Mouse (Mus musculus) embryonic facial prominence, embryonic 11.5 days (tissue): ENCODE results near the gene Tacc3. TPM values are rescaled to one million over a fixed set of nuclear protein-coding genes. Genes with fewer than 3 reads are reported as not detected.
A peak's percentile ranks its signal among the peaks of the same experiment; 100 is the strongest.

Experiments used
- ATAC-seq: fragments of 200-750 bp; cut with Nextera tagmentation; replicated peaks from 2 replicates; pipeline ENCODE4 v1.8.0; 2017; ENCODE audit warnings: low read depth; ENCODE audit not compliant: insufficient number of reproducible peaks, low FRiP score, low TSS enrichment
- DNase-seq: peaks from one replicate; pipeline ENCODE4 v3.0.0-alpha.2; 2015; ENCODE audit warnings: low spot score
- H3K27ac ChIP-seq: fragments of 300-500 bp; sonication (generic); replicated peaks from 2 replicates; pipeline ENCODE4 v1.5.1; 2014; ENCODE audit warnings: mild to moderate bottlenecking, low read depth, low read length, control low read depth
- H3K27me3 ChIP-seq: fragments of 300-500 bp; sonication (generic); 2 replicates; pipeline ENCODE4 v1.6.1; 2014; ENCODE audit warnings: mild to moderate bottlenecking, low read length, moderate library complexity, mixed read lengths; ENCODE audit not compliant: control insufficient read depth, insufficient read depth
- H3K36me3 ChIP-seq: fragments of 300-500 bp; sonication (generic); replicated peaks from 2 replicates; pipeline ENCODE4 v1.6.1; 2014; ENCODE audit warnings: low read depth, mild to moderate bottlenecking, low read length, moderate library complexity, mixed read lengths; ENCODE audit not compliant: control insufficient read depth, insufficient read depth
- H3K4me1 ChIP-seq: fragments of 300-500 bp; sonication (generic); 2 replicates; pipeline ENCODE4 v1.6.1; 2014; ENCODE audit warnings: low read length, mixed read lengths; ENCODE audit not compliant: control insufficient read depth, insufficient read depth
- H3K4me2 ChIP-seq: fragments of 300-500 bp; sonication (generic); 2 replicates; pipeline ENCODE4 v1.6.1; 2014; ENCODE audit warnings: low read depth, mild to moderate bottlenecking, control low read depth, low read length, moderate library complexity
- H3K4me3 ChIP-seq: fragments of 300-500 bp; sonication (generic); 2 replicates; pipeline ENCODE4 v1.5.1; 2014; ENCODE audit warnings: low read depth, low read length, control low read depth
- H3K9ac ChIP-seq: fragments of 300-500 bp; sonication (generic); replicated peaks from 2 replicates; pipeline ENCODE4 v1.6.1; 2014; ENCODE audit warnings: mild to moderate bottlenecking, control low read depth, low read length
- H3K9me3 ChIP-seq: fragments of 300-500 bp; sonication (generic); replicated peaks from 2 replicates; pipeline ENCODE4 v1.6.1; 2016; ENCODE audit warnings: mild to moderate bottlenecking, low read length, inconsistent platforms, mixed read lengths; ENCODE audit not compliant: control insufficient read depth
- WGBS: fragments of 180-500 bp; shearing (Covaris S2); extraction: QIAGEN DNeasy Blood & Tissue Kit; methylation state at CpG from one replicate; pipeline ENCODE4 v1.1.7; 2014; 5-methylcytosine and 5-hydroxymethylcytosine counted together
- polyA plus RNA-seq: library from polyadenylated mRNA; unstranded; fragments of >200 nt; fragmentation: Nextera tagmentation; extraction: Ambion mirVana; gene quantifications from 2 replicates; pipeline ENCODE4 v1.2.1, GENCODE M21; 2014

The Tacc3 gene
- polyA plus RNA-seq, 1 experiment from 2014 or later: 328 TPM

GRCm38 (mm10) chr5:33657251-33657786 is 609 bp upstream of the Tacc3 start:
- under 1% methylated on average over 32 of the region's 32 CpGs for WGBS
- Histone ChIP-seq H3K9ac (peak overlapping the region; percentile 70), H3K27me3 (no peaks in the 10 kb centered on the region), H3K27ac (0 out of 2 replicates have a peak overlapping the region, but pooled peaks have one; percentile 5), H3K4me1 (0 out of 2 replicates have a peak, but pooled peaks cover 2% of the 10 kb centered on the region), H3K36me3 (peaks cover 7% of the 10 kb centered on the region), H3K4me3 (peak overlapping the region; percentile 82), H3K4me2 (peak overlapping the region; percentile 83), H3K9me3 (no peaks in the 10 kb centered on the region)
- peak; percentile 20 for ATAC-seq
- no peak for DNase-seq

DNA sequence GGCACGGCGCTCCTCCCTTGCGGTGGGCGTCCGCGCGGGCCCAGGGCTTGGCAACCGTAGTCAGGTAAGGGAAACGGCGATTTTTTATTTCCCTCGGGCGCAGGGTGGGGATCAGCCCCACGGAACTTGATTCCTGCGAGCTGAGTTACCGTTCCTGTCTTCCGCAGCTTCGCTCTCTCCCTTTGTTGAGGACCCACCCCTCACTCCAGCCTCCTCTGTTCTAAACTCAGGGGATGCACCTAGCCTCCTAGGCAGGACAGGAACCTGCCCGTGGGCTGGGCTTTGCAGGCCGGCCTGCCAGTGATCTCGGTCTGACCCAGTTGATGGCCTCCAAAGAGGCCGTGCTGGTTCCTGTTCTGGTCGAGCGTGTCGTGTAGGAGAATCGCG is 729 bp downstream of the Tacc3 start:
- 0% methylated on average over 26 of the region's 26 CpGs for WGBS
- no peaks in the 10 kb centered on the region for H3K27me3 ChIP-seq
- peak overlapping the region; percentile 74 for H3K4me2 ChIP-seq
- peak overlapping the region; percentile 63 for H3K27ac ChIP-seq
- DNase-seq (no peak), ATAC-seq (peak; percentile 10; the same call in 1 of the 2 replicates)
- H3K36me3 ChIP-seq: peaks cover 7% of the 10 kb centered on the region
- H3K4me1 ChIP-seq: 0 out of 2 replicates have a peak, but pooled peaks cover 2% of the 10 kb centered on the region
- peak overlapping the region; percentile 83 for H3K9ac ChIP-seq
- H3K9me3 ChIP-seq: no peaks in the 10 kb centered on the region
- peak overlapping the region; percentile 82 for H3K4me3 ChIP-seq

DNA sequence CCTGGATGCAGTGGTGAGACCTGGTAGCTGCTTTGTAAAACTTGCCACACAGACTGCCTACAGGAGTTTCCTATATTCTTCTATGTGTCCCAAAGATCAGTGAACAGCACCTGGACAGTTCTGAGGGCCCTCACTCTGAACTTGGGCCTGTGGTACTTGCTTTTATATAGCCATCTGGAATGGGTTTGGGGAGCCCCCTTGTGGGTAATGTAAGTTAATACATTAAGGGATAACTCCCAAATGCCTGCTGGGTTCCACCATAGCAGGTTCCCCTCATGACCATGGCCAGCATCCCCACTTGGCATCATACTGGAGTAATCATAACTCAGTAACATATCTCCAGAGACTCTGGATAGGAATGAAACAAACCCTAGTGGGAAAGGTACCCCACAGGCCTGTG is 10.3 kb downstream of the Tacc3 start:
- DNase-seq (peak; percentile 51), ATAC-seq (no peak)
- no peak overlapping the region for H3K9ac ChIP-seq
- H3K9me3 ChIP-seq: no peaks in the 10 kb centered on the region
- no peak overlapping the region for H3K4me3 ChIP-seq
- H3K27ac ChIP-seq: no peak overlapping the region
- no peaks in the 10 kb centered on the region for H3K4me1 ChIP-seq
- no peak overlapping the region for H3K4me2 ChIP-seq
- H3K36me3 ChIP-seq: peaks cover 12% of the 10 kb centered on the region
- H3K27me3 ChIP-seq: no peaks in the 10 kb centered on the region

- Histone ChIP-seq H3K27me3 (no peaks in the 10 kb centered on the region), H3K9ac (no peak overlapping the region), H3K4me1 (no peaks in the 10 kb centered on the region), H3K4me2 (no peak overlapping the region), H3K36me3 (peaks cover 10% of the 10 kb centered on the region), H3K4me3 (no peak overlapping the region), H3K9me3 (no peaks in the 10 kb centered on the region), H3K27ac (no peak overlapping the region)
- ATAC-seq: no peak
- WGBS: 84% methylated on average over 5 of the region's 5 CpGs
- DNase-seq: no peak
Observed at GRCm38 (mm10) chr5:33671659-33672058, 13.7 kb downstream of the Tacc3 start.

DNA sequence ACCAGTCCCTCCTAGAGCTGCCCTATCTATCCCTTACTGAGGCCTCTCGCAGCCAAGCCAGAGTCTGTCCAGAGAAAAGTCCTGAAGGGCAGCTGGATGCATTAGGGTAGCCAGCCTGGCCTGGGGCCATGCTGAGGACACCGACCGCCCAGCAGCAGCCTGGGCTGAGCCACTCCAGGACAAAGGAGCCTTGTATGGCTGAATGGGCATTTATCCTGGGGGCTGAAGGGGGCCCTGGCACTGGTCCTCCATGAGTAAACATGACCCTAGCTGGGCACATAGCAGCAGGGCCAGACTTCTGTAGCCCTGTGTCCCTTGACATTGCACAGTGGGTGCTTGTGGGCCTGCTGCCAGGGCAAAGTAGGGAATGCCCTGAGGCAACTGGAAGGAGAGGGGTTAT is 16.5 kb downstream of the Tacc3 start:
- no peaks in the 10 kb centered on the region for H3K4me1 ChIP-seq
- no peak overlapping the region for H3K27ac ChIP-seq
- H3K9me3 ChIP-seq: no peaks in the 10 kb centered on the region
- H3K9ac ChIP-seq: peak overlapping the region; percentile 25; the same call in 1 of the 2 replicates
- 0 out of 2 replicates have a peak, but pooled peaks have one; percentile 24 for ATAC-seq
- no peak for DNase-seq
- H3K27me3 ChIP-seq: no peaks in the 10 kb centered on the region
- H3K4me3 ChIP-seq: no peak overlapping the region
- WGBS: 58% methylated on average over 3 of the region's 3 CpGs
- H3K36me3 ChIP-seq: no peaks in the 10 kb centered on the region
- H3K4me2 ChIP-seq: no peak overlapping the region

- H3K36me3 ChIP-seq: no peaks in the 10 kb centered on the region
- H3K4me2 ChIP-seq: no peak overlapping the region
- H3K9me3 ChIP-seq: no peaks in the 10 kb centered on the region
- no peaks in the 10 kb centered on the region for H3K27me3 ChIP-seq
- 6% methylated on average over 1 of the region's 1 CpGs for WGBS
- no peak for ATAC-seq
- no peak overlapping the region for H3K9ac ChIP-seq
- H3K4me3 ChIP-seq: no peak overlapping the region
- H3K27ac ChIP-seq: no peak overlapping the region
- peak; percentile 74 for DNase-seq
- H3K4me1 ChIP-seq: no peaks in the 10 kb centered on the region
Observed at GRCm38 (mm10) chr5:33675964-33676363, 18.0 kb downstream of the Tacc3 start.

GRCm38 (mm10) chr5:33678244-33678643 is 20.3 kb downstream of the Tacc3 start:
- no peak overlapping the region for H3K9ac ChIP-seq
- no peak overlapping the region for H3K27ac ChIP-seq
- no peak overlapping the region for H3K4me2 ChIP-seq
- no peak overlapping the region for H3K4me3 ChIP-seq
- no peaks in the 10 kb centered on the region for H3K4me1 ChIP-seq
- no peak for ATAC-seq
- no peaks in the 10 kb centered on the region for H3K36me3 ChIP-seq
- DNase-seq: no peak
- no peaks in the 10 kb centered on the region for H3K27me3 ChIP-seq
- WGBS: 84% methylated on average over 5 of the region's 5 CpGs
- H3K9me3 ChIP-seq: no peaks in the 10 kb centered on the region

DNA sequence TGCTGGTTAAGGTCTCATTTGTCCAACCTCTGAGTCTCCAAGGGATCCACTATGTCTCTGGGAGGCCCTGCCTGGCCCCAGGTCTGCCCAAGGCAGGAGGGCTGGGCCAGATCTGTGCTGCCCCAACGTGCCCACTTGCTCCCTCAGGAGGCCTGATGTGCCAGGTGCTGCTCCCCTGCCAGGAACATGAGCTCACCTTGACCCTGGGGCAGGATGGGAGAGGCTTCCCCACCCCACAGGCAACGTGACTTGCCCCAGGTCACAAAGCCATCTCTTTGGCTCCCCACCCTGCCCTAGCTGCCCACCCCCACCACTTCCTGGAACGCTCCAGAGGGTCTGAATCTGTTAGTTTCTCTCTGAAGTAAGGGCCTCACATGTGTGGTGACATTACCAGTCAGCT is 23.1 kb downstream of the Tacc3 start:
- 61% methylated on average over 3 of the region's 3 CpGs for WGBS
- DNase-seq (no peak), ATAC-seq (no peak)
- Histone ChIP-seq H3K27me3 (no peaks in the 10 kb centered on the region), H3K9me3 (no peaks in the 10 kb centered on the region), H3K9ac (no peak overlapping the region), H3K4me1 (no peaks in the 10 kb centered on the region), H3K36me3 (no peaks in the 10 kb centered on the region), H3K4me3 (no peak overlapping the region), H3K4me2 (no peak overlapping the region), H3K27ac (no peak overlapping the region)
